Mouse (Mus musculus) testis, postnatal 10 days (tissue): ENCODE data around the gene Ywhab.

Experiments used
- DNase-seq: peaks from one replicate; pipeline ENCODE4 v3.0.0; 2021; ENCODE audit warnings: low spot score

The Ywhab gene

DNA sequence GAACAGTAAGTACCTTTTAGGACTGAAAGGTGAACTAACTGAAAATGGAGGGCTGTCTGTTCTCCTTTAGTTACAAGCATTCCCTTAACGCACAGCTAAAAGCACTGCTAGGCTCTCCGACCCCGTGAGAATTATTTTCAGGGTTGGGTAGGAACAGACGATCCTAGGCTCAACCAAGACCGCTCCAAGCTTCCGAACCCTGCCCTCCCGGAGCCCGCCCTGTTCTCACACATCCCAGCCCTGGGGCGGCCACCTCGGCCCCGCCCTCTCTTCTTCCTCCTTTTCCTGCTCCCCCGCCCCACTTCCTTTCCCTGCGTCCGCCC is at the start of gene Ywhab:
Gene Ywhab (plus strand): TSS at position 307 of the 323 bp plus-strand sequence.
- DNase-seq = no peak

DNA sequence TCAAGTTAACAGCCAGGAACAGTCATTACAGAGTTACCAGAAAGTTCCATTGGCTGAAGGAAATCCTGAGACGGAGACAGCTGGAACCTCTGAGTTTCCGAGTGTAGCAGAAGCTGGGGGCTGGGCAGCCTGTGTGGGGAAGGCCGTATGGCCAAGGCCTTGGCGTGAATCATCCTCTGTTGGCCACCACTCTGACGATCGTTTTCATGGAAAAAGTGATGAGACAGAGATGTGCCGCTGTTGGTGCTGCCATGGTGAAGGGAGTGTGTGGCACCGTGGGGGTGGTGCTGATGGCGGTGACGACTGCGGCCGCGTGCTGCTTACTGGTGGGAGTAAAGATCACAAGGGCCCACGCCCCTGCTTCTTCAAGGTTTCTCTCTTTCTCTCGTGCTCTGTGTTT is 48.5 kb upstream of the Ywhab start:
- peak; percentile 68 for DNase-seq

DNA sequence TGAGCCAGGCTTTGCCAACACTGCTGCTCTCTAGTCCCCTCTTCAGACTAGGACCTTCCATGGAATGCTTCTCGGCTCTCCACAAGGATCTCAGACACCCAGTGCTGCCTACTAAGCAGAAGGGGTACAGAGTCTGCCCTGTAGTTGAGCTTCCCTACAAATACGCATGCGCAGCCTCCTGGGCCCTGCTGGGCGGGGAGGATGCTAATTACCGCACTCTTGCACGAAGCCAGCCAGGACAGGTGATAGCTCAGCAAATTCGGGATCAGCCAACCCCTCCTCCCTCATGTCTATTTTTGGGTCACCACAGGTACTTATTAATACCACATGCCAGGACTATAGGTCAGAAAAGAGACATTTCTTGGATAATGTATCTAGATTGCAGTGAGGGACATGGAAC is 46.8 kb upstream of the Ywhab start:
- DNase-seq = no peak

DNA sequence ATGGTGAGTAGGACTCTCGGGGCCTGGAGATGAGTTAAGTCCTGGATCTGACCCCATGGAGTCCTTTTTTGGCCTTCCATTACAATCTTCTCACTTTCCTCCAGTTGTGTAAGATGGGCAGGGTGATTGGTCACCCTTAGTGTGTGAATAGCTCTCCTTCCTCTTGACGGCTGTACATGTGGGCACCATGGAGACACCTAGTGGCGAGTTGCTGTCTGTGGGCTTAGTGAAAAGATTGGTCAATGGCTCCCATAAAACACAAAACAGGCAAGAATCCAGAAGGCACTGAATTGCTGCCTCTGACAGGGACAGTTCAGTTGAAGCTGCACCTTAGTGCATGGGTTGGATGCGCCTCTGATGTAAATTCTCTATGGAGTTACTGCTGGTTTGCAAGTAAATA is 43.0 kb upstream of the Ywhab start:
- peak; percentile 75 for DNase-seq

DNA sequence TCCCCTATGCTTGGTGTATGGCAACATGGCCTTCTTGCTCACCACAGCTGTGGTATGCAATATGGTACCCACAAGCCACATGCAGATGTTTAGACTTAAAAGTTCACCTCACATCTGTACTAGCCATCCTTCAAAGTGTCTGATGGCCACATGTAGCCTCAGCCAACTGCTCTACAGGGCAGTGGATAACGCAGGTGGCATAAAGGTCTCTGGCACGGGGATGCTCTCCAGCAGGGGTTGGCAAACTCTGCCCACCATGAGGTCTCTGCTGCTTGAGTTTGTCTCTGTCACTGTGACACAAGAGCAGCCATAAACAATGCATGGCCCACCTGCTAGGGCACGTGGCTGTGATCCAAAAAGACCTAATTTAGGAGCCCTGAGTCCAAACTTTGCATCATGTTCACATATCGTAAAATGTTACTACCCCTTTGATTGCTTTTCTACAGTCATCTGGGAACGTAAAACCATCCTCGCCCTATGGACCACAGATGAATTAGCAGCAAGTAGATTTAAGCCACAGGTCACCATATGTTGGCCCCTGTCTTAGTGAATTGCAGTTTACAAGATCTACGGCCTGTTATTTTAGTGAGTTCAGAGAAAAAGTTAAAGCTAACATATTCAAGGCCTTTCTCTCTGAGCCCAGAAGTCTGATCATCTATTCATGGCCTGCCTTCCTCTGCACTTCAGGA is 41.0 kb upstream of the Ywhab start:
- DNase-seq = no peak

DNA sequence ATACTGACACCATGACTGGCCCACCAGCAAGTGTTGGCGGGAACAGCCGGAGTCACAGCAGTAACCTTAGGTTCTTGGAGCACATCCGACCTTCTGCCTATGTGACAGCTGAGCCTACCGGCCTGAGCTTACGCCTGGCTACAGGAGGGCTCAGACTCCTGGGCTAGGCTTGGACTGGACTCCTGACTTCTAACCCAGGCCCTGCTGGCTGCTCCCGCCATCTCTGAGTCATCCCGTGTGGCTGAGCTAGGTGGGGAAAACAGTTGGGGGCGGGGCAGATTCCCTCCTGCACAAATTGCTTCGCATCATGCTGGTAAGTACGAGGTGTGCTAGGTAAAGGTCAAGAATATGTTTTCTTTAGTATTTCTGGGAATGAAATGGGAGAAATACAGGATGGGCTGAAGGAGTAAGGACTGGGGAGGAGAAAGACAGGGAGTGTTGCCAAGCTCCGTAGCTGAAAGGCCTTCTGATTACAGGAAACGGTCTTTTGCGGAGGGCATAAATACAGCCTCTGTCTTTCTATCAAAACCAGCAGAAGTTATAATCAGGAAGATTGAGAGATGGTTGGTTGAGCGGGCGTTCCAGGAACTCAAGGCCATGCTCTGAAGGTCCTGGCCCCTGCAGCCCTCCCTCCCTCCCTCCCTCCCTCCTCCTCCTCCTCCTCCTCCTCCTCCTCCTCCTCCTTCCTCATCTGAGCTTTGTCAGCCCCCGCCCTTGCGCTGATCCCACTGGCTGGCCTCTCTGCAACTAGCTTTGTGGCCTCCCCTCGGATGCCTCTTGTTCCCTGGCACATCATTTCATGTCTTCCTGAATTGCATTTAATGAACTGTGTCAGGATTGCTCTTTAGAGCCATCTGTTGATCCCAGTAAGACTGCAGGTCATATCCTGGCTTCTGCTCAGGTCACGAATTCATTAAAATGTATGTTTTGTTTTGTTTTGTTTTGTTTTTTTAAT is 29.9 kb upstream of the Ywhab start:
- DNase-seq = peak; percentile 66

DNA sequence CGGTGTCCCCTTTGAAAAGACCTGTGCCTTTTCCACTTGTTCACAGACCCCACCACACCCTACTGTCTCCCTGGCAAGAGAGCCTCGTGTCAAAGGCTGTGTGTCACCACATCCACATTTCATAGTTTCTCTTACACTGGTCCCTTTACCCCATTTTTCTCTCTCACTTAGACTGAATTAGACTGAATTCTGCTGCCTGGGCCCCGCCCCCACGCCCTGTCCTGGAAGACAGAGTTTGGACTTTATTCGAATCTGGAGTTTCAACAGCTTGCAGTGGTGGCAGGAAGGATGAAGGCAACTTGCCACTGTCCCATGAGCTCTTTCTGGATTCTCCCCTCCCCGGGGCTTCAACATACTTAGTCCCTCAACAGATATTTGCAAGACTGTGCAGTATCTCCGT is 29.1 kb upstream of the Ywhab start:
- no peak for DNase-seq

DNA sequence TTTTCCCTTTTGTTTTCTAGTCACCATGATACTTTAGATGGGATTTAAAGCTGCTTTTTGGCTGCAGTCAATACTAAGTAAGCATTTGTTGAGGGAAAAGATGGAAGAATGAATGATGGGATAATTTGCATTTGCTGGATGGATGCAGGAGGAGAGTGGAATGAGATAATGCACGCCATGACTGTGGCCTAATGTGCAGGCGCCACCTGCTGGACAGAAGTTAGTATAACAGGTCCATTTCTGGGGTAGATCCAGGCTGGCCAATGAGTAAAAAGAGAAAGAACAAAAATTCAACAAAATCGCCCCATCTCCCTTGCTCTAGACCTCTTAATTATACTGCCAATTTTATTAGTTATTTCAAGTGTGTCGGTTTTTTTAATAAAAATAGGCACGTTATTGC is 26.2 kb upstream of the Ywhab start:
- DNase-seq = peak; percentile 82

DNA sequence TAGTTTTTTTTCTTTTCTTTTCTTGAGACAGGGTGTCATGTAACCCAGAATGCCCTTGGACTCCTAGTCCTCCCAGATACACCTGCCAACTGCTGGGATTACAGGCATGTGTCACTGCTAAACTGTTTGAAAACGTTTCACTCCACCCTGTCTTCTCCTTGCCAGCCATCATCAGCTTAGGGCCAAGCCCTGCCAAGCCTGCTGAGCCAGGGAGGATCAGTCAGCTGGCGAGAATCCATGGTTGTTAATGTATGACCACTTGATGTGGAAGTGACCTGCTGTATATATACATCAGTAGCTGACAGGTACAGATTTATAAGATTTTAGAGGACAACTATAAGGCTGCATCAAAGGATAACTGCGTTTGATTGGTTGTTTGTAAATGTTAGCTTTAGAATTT is 24.4 kb upstream of the Ywhab start:
- DNase-seq = no peak

DNA sequence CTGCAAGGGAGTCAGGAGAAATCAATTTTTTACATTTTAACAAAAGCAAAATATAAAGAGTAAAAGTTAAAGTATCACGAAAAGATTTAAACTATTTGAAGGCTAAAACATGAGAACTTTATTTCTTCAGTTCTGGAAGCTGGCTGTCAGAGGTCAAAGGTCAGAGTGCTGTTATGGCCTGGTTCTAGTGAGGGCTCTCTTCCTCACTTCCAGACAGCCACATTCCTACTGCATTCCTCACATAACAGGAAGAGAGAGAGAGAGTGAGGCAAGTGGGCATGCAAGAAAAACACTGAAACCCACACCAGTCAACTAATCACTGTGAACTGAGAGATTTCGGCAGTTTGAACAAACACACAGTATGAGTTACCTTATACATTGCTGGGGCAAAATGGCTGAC is 20.7 kb upstream of the Ywhab start:
- no peak for DNase-seq

DNA sequence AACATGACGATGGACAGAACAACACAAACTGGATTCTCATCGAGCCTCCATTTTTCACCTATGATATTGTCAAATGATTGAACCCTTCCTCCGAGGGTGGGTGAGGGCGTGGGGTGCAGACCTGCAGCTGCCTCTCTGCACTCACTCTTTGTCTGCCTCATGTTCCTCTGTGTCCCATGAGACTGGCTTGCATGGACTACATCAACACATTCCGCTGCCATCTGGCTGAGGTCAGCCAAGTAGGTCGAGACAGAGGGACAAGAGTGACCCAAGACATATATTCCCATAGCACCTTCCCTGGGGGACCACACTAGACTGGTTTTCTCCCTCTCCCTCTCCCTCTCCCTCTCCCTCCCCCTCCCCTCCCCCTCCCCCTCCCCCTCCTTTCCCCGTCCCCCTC is 18.3 kb upstream of the Ywhab start:
- no peak for DNase-seq

DNA sequence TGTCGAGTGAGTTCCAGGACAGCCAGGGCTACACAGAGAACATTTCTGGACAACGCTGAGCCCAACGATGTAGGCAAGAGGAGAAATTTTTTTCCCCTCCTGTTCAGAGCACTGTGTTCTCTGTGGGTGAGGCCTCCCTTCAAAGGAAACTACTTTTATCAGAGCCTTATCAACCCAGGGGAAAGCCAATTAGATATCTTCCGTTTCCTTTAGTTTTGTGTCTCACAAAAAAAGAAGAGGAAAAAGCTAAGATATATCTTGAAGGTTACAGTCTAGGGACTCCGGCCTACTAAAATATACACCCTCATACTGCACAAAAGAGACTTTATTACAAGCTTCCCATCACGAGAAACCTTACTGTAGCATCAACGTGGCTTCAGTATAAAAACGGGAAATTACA is 7.5 kb upstream of the Ywhab start:
- no peak for DNase-seq

DNA sequence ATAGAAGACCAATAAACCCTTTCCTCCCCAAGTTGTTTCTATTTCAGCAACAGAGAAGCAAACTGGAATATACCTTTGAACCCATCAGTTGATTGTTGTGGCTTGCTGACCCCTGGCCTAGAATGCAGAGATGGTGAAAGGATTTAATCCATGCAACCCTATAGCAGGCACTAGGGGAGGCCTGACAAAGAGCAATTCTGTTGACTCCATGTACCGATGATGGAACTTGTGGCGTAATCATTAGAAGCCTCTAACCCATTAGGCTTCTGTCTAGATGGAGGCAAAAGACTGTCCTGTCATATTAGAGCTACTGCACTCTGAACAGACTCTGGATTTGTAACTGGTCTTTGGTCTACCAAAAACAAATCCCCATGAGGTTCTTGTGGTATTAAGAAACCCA is 1.9 kb upstream of the Ywhab start:
- no peak for DNase-seq

DNA sequence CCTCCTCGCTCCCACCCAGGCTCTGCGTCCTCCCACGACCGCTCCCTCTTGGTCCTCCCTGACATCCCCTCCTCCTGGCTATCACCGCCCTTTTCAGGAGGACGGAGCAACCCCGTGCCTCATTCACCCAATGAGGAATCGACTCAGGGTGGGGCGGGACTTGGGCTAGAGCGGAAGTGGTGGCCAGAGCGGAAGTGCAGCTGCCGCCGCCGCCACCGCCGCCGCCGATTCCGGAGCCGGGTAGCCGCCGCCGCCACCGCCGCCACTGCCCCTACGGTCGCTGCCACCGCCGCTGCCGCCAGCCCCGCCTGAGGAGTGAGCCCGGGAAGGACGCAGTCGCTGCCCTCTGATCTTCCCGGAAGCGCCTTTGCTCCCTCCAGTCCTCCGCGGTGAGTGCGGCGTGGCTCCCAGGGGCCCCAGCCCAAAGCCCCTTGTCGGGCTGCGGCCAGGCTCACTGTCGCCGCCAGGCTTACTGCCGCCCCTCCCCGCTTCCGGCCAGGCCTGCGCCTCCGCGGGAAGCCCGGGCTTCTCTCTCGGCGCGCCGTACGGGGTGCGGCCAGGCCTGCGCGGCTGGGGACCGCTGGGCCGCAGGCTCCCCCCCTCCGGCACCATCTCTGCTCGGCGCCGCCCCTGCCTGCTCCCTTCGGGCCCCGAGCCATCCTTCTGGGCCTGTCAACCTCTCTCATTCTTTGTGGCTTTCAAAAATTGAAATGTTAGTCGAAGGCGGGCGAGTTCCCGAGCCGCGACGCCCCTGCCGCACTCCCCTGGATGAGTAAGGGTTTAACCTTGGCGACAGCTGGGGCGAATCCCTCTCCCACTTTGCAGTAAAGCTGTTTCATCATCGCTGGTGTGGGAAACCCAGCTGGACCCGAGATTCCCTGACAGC is 460 bp downstream of the Ywhab start:
- peak; percentile 93 for DNase-seq

DNA sequence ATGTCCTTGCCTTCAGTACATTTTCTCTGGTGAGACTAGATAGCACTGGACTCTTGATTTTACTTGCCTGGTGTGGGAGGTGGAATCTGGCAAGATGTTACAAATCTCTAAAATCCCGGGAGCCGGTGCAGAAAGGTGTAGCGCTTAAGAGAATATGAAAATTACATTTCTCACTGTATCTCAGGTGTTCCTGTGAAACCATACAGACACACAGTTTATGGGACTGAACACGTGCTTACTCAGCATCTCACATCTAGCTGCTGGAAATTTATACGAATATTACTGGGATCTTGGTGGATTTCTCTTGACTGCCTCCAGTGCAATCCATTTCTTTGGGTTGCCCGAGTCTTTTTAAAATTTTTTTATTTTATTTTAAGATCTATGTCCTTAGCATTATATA is 1.5 kb downstream of the Ywhab start:
- no peak for DNase-seq

DNA sequence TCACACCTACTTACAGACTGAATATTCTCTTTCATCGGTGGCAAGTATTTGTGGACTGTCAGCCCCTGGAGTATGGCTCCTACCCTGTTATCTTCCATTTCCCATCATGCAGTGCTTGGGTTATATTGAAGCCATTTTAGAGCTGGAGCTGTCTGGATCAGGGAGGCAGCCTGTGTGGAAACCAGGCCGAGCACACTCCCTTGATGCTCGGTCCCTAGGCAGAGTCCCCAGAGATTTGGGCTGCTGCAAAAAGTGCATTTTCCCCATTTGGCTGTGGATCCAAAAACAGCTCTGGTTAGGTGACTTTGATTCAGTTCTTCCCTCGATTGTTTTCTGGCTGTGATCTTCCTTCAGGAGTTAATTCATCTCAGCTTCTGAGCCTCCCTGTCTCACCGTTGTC is 2.1 kb downstream of the Ywhab start:
- no peak for DNase-seq

DNA sequence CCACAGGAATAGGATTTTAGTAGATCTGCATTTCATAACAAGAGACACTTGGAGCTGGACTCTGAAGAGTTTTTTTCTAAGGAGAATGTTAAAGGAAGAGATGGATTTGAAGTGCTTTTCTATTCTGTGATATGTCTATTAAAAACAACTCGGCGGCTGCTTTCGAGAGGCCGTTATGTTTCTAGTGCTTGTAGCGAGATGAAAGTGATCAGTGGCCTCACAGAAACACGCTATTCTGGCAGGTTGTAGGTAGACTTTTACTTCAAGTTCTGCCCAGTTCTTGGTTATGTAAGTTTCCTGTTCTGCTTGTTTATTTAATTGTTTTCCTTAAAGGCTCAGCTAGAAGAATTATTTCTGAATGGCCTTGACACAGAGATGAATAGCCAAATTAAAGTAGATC is 4.2 kb downstream of the Ywhab start:
- DNase-seq = no peak

DNA sequence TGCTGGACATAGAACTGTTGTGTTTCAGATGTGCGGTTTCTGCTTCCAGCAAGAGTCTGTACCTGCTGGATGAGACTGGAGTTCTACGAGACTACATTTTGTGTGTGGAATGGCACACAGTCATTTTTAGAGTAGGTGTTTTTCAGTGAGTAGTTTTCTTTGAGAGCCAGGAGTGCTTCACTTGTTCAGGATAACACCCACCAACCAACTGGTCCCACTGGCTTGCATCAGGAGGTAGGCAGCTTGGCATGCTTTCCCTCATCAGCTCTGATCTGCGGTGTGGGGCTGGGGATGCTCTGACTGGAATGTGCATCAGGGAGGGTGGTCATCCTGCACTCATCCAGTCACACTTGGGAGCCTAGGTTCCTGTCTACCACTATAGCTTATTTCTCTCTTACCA is 7.9 kb downstream of the Ywhab start:
- DNase-seq = no peak

DNA sequence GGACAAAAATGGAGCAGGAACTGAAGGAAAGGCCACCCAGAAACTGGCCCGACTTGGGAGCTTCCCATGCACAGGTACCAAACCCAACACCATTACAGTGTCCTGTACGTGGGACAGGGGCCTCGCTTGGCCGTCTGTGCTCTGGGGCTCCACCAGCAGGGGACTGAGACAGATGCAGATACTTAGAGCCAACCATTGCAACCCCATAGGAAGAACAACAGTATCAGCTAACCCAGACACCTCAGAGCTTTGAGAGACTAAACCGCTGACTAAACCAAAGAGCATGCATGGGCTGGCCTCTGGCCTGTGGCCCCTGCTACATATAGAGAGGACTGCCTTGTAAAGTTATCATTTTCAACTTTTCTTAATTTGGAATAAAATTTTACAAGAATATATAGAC is 9.7 kb downstream of the Ywhab start:
- DNase-seq = peak; percentile 40

DNA sequence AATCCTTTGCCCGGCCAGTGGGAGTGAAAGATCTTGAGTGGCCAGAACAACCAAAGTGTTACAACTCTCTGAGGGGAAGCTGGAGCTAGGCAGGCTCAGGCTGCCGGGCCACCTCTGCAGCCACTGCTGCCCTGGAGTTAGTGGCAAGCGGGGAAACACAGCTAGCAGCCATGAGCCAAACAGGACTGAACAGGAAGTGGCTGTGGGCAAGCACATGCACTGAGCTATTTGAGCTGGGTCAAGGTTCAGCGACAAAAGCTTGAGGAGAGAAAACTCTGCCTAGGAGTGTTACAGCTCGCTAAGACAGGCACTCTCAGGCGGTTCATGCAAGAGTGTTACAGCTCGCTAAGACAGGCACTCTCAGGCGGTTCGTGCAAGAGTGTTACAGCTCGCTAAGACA is 12.2 kb downstream of the Ywhab start:
- peak; percentile 39 for DNase-seq

DNA sequence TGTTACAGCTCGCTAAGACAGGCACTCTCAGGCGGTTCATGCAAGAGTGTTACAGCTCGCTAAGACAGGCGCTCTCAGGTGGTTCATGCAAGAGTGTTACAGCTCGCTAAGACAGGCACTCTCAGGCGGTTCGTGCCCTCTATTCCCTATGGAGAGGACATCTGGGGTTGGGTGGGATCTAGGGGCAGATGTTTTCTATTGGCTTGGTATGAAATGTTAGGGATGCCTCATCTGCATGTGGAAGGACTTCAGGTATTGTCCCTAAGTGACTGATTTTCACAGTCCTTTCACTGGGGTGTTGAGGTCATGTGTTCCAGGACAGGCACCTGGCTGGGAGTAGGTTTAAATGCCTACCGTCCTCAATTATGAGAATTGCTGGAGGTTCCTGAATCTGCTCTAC is 12.8 kb downstream of the Ywhab start:
- no peak for DNase-seq

DNA sequence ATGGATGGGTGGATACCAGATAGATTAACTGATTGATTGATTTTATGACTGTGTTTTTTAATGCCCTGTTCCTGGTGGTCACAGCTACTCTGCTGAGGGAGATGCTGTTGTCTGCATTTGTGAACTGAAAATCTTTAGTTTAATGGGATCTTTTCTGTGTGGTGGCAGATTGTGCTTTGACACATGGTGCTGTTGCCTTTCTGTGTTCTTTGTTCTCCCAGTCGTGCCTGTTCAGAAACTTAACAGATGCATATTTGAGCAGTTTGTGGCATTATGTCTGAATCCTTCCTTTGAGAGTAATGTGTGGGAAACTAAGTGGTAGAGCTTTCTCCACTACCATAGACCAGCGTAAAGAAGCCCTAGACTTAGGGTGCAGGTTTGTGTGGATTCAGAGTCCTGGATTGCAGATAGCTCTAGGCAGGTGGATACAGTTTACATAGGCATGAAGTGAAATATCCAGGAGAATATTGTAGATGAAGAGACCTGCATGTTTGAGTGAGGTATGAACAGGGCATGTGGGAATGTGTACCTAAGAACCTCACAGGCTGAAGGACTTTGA is 13.3 kb downstream of the Ywhab start:
- DNase-seq = no peak
